Mouse (Mus musculus): Measurements from ENCODE around the gene Ino80d. TPM values are rescaled to one million over a fixed set of nuclear protein-coding genes. Genes with fewer than 3 reads are reported as not detected.
"Not testable (repeated sequence)": the region's sequence is repeated elsewhere in the genome, so short reads cannot be mapped to it uniquely, and the experiment has no call there.

Ino80d gene
- total RNA-seq (2022) = 10 to 100 TPM; 11.3 to 14.5 (median 12.8) TPM

DNA sequence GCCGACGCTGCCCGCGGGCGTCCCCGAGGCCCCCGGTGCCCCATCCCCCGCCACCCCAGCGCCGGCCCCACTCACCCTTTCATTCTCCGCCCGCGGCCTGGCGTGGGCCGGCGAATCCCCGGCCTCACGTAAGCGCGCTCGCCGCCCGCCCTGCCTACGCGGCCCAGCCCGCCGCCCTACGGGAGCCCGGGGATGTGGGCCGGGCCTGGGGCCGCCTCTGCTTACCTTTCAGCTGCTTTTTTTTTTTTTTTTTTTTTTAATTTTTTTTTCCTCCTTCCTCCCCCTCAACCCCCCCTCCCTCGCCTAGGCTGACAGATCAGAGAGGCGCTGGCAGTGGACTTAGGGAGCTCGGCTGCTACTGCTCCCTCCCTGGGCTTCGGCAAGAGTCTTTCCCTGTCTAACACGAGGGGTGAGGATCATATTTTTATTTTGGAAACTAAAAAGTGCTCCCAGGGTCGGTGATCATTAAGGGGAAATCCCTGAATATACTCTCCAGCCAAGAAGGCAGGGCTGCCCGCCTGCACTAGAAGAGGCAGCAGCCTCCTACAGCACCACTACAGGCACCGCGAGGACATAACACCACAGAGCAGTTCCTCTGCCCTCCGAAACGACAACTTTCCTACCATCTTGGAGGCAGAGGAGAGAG, at the start of gene Ino80d:
Ino80d (minus strand) TSS at position 532 of the 646 bp plus-strand sequence.
- peak; percentile 69 to 77 for DNase-seq (ENCODE audit: low spot score in 2 of 2)

DNA sequence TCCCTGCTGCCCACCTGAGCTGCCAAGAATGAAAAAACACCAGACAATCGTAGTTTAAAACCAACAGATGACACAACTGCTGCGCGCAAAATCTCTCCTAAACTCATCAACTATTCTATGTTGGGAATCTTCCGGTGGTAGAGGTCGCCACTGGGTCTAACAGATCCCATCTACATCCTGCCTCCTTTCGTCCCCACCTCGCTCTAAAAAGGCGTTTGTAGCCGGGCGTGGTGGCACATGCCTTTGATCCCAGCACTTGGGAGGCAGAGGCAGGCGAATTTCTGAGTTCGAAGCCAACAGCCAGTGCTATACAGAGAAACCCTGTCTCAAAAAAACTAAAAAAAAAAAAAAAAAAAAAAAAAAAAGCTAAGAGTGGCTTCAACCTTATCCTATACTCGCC, 25.8 kb upstream of the Ino80d start:
- DNase-seq (ENCODE audit: low spot score in 2 of 2) = no peak

DNA sequence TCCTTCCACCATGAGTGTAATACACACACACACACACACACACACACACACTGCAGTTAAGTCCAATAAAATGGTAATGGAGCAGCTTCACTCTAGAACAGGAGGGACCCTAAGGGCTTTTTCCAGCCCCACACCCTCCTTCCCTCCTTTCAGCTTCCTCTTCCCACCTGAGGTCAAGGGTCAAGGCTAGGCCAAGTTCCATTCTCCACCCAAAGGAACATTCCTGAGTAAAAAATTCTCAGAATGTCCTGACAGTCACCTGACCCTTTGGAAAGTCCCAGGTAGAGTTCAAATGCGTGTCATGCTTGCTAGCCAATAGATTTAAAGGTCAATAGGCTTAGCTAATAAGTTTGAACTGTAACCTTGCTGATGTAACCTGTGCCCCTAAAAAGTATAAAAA, 24.1 kb upstream of the Ino80d start:
- not testable (repeated sequence) for DNase-seq (ENCODE audit: low spot score in 2 of 2)

DNA sequence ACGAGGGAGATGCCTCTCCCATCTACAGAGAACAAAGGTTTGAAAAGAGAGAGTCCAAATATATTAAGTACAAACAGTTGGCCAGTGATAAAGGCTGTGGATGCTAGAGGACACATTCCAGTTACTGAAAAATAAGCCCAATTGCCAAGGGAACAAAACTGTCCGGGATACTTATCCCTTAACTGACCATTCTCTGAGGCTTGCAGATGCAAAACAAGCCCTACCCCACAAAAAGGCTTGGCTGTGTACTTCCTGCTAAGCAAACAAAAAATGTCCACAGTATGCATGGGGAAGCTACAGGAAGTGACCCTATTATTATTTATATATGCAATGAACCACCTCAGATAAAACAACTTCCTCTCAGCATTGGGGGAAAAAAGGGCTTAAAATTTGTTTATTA, 23.5 kb upstream of the Ino80d start:
- no peak for DNase-seq (ENCODE audit: low spot score in 2 of 2)

DNA sequence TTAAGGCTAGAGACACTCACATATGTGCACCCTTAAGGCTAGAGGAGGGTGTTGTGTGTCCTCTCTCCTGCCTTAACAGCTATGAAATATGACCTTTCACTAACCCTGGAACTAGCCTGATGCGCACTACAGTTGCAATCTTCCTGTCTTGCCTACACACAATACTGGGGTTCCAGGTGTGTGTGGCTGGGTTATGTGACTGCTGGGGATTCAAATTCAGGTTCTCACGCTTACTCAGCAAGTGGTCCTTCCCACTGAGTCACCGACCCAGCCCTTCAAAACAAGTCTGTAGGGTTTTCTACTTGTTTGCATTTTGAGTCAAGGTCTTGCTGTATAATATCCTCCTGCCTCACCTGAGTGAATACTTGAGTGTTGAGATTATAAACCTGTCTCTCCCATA, 20.1 kb upstream of the Ino80d start:
- no peak for DNase-seq (ENCODE audit: low spot score in 2 of 2)

DNA sequence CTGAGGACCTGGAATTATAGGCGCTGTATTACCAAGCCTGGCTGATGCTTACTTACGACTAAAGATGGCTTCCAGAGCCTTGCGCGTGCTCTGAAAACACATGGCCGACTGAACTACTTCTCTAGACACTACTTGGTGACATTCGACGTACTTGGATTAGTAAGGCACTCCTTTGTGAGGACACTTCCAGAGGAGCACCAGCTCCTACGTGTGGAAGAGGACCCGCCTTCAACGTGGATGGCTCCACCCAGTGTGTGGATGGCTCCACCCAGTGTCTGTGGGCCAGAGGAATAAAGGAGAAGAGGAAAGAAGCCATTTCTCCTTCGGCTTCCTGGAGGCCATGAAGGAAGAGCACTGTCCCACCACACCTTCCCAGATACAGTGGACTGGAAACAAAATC, 17.3 kb upstream of the Ino80d start:
- no peak for DNase-seq (ENCODE audit: low spot score in 2 of 2)

DNA sequence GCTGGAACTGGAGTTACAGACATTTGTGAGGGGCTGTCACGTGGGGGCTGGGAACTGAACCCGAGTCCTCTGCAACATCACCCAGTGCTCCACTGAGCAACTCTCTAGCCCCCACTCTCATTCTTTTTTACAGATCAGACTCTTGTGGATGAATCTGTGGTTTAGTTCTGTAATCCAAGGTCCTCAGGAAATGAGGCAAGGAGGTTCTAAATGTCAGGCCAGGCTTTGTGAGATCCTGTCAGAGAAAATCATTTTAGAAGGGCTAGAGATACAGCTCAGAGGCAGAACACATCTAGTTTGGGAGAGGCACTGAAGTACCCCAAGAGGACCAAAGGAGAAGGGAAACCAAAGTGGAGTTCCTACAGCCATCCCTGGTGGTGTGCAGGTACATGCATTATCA, 16.4 kb upstream of the Ino80d start:
- no peak for DNase-seq (ENCODE audit: low spot score in 2 of 2)

DNA sequence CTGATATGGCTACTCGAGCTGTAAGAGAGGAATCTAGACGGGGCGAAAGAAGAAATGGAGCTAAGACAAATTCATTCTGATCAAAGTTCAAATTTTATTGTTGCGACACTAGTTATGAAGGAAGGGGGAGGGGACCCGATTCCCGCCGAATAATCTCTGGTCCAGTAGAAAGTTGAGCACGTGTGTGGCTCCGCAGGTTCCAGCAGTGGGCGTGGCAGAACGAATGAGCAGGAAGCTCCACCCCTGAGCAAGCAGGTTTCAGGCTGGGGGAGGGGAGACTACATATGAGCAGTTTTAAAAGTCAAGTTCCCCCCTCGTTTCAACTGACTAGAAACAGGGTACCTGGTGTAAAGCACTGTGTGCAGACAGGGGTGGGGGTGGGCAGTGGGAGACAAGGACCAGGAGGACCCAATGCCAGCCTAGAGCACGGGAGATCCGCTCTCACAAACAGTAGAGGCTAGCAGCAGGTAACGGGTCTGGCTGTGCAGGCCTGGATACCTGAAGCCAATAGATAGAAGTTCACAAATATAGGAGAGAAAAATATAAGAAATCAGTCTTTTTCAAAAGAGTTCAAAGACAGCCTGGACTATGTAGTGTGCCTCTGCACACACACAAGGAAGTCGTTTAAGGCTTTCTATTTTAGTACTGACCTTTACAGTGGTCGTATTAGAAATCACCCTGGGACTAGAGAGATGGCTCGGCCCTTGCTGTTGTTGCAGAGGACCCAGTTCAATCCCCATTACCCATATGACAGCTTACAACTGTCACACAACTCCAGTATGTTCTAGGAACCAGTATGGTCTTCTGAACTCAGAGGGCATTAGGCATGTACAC, 15.6 kb upstream of the Ino80d start:
- no peak for DNase-seq (ENCODE audit: low spot score in 2 of 2)

DNA sequence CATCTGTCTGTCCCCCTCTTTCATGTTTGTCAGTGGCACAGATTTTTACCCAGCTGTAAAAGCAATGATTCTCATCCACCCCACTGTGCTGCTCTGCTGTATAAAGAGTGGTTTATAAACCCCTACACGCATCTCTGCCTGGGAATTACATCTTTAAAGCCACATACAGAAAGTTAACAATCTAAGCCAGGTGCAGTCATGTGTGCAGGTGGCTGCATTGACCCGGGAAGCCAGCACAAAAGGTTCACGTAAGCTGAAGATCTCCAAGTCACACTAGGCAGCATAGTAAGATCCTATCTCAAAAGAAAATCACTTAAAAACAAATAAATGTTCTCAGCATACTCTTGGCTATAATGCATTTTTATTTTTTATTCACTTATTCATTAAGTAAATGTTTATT, 14.8 kb upstream of the Ino80d start:
- no peak for DNase-seq (ENCODE audit: low spot score in 2 of 2)

DNA sequence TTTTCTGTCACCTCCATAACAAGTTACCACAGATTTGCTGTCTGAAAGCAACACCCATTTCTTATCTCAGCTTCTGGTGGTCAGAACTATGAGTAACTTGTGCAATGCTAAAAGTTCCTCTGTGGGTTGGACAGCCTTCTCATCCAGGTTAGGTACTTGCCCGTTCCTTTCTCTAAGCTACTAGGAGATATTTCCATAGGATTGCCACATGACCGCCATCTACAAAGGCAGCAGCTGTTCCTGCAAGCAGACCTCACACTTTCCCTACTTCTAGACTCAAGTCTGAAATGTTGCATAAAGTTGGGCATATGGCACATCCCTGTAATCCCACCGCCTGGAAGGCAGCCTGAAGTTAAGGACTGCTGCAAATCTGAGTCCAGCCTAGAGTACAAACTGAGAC, 11.7 kb upstream of the Ino80d start:
- no peak for DNase-seq (ENCODE audit: low spot score in 2 of 2)

DNA sequence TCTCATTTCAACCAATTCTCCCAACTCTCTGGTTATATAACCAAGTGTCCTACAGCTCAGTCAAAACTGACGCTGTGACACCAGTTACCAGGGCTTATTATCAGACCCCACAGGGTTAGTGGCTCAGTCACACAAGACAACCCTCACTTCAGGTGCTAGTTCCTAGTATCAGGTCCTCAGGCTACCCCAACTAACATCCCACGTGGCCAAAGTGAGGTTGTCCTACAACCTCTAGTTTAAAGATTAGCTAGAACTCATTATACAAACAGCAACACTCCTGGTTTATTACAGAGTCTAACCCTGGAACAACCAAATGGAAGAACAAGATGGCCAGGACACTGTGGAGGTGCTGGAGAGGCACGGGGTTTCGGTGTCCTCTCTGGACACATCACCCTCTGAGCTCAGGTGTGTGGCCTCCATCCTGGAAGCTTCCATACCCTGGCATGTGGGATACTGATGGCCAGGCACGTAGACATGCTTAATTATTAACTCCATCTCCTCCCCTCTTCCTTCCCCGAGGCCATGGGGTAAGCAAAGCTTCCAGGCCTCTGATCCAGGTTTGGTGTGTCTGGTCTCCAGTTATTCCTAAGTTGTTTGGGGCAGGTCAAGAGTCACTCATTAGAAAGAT, 9.5 kb upstream of the Ino80d start:
- DNase-seq (ENCODE audit: low spot score in 2 of 2) = no peak

DNA sequence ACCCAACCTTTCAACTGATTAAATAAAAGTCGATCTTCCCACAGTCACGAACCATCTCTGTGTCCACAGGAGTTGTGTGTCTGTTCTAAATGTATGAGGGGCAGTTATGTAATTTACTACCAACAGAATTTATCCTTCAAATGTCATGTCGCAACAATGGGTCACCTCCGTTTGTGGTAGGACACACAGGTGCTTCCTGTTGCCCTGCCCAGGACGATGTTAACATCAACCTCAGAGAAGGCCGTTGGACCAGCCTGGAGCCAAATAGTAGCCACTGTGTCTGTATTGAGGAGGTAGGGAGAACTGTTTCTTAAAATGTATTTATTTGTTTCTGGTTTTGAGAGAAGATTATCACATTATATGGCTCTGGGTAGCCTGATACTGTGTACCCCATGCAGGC, 7.5 kb upstream of the Ino80d start:
- DNase-seq (ENCODE audit: low spot score in 2 of 2) = no peak

DNA sequence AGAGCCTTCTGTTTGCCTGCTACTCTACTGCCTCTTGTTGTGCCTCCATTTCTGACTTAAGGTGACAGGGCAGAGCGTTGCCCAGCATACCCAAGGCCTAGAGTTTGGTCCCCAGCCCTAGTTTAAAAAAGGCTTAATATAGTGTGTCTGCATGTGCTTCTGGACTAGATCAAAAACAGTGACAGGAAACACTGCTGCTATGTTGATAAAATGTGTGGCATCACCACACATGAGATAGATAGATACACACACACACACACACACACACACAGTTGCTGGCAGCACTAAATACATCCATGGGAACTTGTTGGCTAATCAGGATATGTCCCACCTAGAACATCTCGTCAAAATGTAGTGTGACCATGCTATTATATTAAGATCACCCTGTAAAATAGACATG, 5.9 kb upstream of the Ino80d start:
- no peak for DNase-seq (ENCODE audit: low spot score in 2 of 2)

DNA sequence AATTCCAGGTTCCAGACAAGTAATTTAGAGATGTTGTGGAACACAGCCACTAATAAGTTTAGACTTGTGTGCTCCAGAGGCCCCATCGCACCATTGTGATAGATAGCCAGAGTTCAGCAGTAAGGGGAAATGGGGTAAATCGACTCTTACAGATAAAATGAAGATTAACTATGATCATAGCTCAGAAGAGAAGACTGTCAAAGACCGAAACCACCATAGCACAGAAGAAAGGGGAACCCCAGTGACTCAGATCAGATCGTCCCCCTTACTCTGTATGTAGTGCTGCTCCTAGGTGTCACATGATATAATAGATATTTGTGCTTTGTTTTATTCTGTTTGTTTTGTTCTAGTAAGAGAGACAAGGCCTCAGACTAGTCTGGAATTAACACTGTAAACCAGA, 5.2 kb upstream of the Ino80d start:
- no peak for DNase-seq (ENCODE audit: low spot score in 2 of 2)

DNA sequence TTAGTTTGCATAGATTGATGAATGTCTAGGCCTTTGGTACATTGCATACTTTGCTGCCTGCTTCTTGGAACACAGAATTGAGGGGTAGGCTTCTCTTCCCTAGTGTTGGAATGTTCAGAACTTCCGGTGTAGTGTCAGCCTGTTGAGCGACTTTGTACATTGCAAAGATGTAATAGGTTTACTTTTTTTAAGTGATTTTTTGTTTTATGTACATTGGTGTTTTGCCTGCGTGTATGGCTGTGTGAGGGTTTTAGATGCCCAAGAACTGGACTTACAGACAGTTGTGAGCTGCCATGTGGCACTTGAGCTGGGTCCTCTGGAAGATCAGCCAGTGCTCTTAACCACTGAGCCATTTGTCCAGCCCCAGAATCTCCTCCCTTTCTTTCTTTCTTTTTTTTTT, 1.1 kb upstream of the Ino80d start:
- DNase-seq (ENCODE audit: low spot score in 2 of 2) = no peak

DNA sequence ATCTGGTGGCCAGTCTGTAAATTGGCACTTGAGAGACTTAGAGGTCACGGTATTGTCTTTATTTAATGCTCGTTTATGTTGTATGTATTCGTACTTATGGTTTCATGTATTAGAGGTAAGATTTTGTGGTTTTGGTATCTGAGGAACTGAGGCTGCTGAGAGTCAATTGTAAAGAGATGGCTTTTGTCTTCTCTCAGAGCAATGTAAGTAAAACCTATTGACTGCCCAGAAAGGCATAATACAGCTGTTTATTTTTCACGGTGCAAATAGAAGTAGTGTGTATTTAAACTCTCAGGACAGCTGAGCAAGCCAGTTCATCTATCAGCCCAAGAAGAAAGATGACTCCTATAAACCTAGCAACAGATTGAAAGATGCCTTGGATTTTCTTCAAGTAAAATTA, 629 bp upstream of the Ino80d start:
- no peak for DNase-seq (ENCODE audit: low spot score in 2 of 2)

DNA sequence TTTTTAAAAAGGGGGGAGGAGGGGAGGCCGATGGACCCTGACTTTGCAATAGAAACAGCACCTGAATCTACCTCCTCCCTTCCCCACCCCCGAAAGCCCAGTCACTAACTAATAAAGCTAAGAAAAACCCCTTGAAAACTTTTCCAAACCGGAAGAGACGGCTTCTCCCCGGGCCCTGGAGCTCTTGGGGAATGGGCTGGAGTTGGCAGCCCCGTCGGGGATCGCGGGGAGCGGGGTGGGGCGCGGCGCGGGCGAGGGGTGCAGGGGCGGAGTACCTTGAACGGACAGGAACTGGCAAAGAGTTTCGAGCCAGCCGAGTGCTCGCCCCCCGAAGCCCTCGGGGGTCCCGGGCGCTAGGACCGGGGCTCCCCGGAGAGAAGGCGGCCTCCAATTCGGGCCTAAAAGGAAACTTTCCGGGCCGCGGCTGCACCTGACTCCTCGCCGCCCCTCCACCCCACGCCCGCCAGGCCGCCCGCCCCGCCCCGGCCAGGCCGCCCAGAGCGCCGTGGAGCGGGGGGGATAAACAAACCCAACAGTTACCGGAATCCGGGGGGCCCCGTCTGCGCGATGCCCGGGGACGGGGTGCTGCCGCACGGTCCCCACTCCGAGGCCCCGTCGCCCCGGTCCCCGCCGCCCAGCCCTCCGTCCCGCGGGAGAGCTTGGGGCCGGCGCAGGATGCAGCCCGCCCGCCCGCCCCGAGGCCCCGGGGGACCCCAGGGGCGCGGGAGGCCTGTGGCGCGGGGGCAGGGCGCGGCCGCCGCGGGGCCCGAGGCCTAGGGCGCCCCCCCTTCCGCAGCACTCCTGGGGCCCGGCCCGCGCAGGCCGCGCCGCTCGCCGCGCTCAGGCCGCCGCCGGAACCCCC, 962 bp downstream of the Ino80d start:
- peak; percentile 21 to 38 for DNase-seq (ENCODE audit: low spot score in 2 of 2)

DNA sequence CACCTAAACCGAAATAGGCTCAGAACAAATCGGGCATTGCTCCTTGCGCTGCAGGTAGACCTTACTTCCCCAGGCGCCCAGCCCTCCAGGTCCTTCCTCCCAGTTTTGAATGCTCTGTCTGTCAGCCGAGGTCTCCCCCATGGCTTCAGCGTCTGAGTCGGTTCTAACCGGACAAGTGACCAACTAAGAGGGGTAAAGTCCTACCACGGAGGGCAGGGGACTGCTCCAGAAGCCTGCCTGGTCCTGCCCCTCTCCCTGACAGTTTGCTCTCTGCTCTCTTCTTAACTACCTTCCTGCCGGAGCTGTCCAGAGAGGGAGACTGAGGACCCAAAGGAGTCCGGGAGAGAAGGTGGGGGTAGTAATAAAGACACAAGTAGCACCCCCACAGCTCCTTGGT, 1.6 kb downstream of the Ino80d start:
- no peak for DNase-seq (ENCODE audit: low spot score in 2 of 2)

DNA sequence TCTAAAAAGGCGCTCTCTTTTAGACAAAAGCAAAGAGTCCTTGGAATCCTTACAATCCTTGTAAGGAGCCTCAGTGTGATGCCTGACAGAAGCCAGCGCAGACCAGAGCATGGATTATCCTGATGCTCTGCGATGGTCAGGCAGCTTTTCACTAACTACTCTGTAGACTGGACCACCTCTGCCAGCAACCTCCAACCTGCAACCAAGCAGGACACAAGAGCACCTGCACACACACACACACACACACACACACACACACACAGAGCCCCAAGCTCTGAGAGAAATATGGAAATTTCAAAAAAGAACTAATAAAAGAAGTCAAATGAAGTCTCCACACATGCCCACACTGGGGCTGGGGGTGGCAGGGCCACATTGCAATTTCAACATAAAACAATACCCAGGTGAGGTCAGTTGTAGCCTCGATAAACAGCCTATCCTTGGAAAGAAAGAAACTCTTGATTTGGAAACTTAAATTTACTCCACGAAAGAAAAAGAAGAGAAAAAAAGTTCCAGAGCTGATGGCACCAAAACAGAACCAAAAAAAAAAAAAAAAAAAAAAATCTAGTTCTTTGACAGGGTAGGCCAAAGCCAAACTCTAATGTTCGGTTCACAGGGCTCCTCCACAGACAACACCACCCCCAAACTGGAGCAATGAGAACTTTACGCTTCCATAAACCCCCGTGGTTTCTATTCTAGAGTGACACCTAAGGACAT, 2.2 kb downstream of the Ino80d start:
- DNase-seq (ENCODE audit: low spot score in 2 of 2) = no peak

DNA sequence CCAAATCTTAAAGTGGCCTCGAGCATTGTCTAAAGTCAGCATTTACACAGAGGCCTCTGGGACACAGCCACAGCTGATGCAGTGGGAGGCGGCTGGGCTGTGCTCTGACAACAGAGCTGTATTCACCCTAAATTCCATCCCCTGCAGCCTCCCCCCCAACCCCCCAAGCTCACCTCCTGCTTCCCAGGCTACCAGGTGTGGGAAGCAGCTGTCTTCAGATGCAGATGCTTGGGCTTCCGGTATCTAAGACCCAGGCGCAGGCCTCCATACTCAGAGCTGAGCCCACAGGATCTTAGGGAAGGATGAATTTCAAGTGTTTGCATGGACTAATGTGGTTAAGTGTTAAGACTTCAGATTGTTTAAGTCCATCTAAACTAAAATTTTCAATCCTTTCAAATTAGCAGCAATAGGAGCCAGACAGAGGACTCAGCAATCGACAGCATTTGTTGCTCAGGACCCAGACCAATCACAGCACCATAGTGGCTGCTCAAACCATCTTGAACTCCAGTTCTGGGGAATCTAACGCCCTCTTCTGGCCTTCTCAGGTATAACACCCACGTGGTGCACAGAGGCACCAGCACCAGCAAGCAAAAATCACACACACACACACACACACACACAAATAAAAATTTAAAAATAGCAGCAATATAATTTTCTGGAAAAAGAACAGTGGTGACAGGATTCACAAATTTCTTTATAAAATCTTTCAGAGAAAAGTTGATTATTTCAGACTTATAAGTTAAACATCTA, 3.8 kb downstream of the Ino80d start:
- no peak for DNase-seq (ENCODE audit: low spot score in 2 of 2)
